Mouse (Mus musculus): Measurements from ENCODE around the gene Asap2.
"Not testable (repeated sequence)": the region's sequence is repeated elsewhere in the genome, so short reads cannot be mapped to it uniquely, and the experiment has no call there.

Asap2 gene

GRCm38 (mm10) chr12:20990132-20990531, at the start of gene Asap2:
Gene Asap2, plus strand, starts transcription at chr12:20990459.
- DNase-seq (ENCODE audit: low spot score), result peak; percentile 60

DNA sequence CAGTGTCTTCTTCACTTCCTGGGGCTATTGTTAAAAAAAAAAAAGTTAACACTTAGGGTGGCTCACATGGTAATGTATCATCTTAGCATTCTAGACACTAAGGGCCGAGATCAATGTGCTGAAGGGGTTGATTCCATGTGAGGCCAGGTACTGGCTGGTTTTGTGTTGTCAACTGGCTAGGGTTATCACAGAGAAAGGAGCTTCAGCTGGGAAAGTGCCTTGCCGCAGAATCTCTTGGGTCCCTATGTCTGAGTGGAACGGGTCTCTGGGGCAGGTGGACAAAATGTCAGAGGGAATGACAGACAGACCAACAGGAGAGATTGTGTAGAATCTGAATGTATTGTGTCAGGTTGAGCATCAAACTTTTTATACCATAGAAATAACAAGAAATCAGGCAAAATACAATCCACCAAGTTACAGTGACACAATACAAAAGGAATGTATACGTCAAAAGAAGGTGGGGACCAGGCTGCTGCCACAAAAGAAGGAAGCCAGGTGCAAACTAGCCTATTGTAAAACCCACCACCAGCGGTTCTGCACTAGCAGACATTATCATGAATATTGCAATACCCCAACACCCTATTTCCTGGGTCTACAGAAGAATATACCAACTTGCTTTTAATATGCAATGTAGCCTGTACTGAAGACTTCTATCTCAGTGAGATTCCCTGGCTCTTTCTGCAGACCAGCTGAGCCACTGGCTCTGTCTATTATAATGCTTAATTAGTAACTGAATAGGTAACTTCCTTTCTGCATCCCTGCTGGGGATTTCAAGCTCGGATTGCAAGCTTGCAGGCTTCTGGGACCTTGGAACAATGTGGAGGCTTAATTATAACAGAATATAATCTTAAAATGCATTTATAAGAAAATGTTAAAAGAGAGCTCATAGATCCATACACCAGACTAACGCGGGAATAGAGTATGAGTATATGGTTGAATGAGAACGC, 42.9 kb upstream of the Asap2 start:
- not testable (repeated sequence) for DNase-seq (ENCODE audit: low spot score)

- DNase-seq (ENCODE audit: low spot score), result not testable (repeated sequence)
Measured at GRCm38 (mm10) chr12:20990579-20990978, 320 bp downstream of the Asap2 start.

GRCm38 (mm10) chr12:21030875-21031274, 40.6 kb downstream of the Asap2 start:
- not testable (repeated sequence) for DNase-seq (ENCODE audit: low spot score)

- not testable (repeated sequence) for DNase-seq (ENCODE audit: low spot score)
Measured at GRCm38 (mm10) chr12:21046716-21047115, 56.5 kb downstream of the Asap2 start.

DNA sequence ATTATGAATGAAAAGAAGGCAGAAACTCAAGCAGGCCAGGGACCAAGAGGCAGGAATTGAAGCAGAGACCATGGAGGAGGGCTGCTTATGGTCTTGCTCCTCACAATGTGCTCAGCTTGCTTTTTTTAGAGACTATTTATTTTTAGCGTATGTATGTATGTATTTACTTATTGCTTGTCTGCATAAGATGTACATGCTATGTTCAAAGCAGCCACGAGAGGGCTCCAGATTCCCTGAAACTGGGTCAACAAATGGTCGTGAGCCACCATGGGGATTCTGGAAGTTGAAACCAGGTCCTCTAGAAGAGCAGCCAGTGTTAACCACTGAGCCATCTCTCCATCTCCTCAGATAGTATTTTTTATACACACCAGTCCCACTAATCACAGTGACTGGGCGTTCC, 85.5 kb downstream of the Asap2 start:
- peak; percentile 71 for DNase-seq (ENCODE audit: low spot score)

DNA sequence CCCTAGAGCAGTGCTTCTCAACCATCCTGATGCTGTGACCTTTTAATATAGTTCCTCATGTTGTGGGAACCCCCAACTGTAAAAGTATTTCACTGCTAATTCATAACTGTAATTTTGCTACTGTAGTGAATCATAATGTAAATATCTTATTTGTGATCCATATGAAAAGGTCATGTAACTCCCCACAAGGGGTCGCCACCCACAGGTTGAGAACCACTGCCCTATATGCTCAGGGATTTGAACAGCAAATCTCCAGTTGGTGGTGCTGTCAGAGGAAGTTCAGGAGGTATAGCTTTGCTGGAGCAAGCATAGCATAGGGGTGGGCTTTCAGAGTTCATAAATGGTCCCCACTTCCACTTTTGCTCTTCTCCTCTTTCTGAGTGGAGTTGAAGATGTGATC, 99.9 kb downstream of the Asap2 start:
- not testable (repeated sequence) for DNase-seq (ENCODE audit: low spot score)

DNA sequence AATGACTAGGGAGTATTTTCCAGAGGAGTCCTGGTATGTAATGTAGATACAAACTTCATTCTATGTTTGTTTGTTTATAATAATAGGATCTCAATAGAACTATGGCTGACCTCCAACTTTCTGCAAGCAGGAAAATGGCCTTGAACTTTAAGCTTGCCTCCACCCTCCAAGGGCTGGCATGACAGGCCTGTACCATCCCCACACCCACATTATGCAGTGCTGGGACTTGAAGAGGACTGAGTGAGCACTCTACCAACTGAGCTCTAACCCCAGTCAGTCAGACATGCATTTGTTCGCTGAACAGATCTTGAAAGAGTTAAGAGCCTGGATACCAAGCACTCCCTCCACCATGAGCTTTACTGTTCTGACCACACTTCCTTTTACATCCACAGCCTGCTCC, 102.2 kb downstream of the Asap2 start:
- not testable (repeated sequence) for DNase-seq (ENCODE audit: low spot score)

GRCm38 (mm10) chr12:21097806-21098325, 107.6 kb downstream of the Asap2 start:
- not testable (repeated sequence) for DNase-seq (ENCODE audit: low spot score)

DNA sequence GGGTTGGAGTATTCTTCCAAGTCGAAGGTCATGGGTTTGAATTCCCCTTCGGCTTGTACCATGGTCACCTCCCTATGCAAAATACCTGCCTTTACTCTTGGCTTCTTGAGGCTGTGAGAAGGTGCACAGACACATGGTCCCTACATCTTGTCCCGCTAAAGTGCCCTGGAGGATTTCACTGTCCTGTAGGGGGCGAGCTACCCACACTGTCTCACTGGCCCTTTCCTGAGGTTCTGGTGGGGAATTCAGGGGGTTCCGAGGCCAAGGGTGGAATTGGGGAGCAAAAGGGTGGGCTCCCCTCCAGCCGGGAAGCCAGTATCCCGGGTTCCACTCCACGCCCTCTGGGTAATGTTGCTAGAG, 120.8 kb downstream of the Asap2 start:
- not testable (repeated sequence) for DNase-seq (ENCODE audit: low spot score)

DNA sequence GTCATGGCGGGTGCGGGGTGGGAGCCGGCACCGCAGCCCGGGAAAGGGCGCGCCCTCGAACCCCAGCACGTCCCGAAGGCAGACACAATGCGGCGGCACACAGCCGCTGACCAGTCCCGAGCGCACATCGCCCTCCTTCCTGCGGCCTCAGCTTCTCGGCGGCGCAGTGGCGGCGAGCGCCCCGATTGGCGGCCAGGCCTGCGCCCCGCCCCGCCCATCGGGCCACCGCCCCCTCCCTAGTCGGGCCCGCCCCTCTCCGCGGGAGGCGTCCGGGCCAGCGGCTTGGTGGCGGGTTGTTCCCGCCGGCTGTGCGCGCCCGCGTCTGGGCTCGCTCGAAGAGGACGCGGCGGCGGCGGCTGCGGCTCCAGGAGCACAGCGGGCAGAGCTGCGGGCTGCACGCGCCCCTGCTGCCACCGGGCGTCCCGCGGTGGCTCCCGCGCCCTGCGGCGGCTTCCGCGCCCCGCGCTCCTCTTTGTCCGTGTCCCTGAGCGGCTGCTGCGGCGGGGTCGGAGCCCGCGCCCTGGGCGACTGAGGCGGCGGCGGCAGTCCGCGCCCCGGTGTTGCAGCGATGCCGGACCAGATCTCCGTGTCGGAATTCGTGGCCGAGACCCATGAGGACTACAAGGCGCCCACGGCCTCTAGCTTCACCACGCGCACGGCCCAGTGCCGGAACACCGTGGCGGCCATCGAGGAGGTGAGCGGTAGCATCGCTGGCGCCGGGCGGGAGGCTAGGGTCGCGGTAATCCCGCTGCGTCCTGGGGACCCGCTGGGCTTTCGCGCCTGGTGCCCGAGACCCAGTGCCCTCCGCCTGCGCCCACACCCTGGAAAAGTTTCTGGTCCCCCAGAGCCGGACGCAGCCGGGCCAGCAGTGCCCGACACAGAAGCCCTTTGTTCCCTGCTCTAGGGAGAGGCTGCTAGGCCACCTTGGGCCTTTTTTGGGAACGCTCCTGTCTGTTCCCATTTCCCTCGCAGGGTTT, 121.5 kb downstream of the Asap2 start:
- DNase-seq (ENCODE audit: low spot score), result peak; percentile 85

DNA sequence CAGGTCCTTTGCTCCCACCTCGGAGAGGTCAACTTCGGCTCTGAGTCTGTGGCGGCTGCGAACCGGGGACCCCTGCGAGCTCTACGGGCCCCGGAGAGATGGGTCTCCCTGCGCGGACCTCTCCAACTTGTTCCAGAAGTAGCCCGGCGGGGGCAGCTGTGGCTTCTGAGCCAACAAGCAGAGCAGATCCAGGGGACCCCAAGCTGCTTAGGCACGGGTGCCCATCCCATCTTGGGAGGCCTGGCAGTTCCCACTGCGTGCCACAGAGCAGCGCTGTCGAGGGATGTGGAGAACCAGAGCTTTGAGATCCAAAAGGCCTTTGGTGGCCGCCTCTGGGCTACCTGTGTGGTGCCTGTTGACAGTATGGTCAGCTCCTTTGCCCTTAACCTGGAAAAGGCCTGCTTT, 122.2 kb downstream of the Asap2 start:
- DNase-seq (ENCODE audit: low spot score), result peak; percentile 71

GRCm38 (mm10) chr12:21119446-21119845, 129.2 kb downstream of the Asap2 start:
- DNase-seq (ENCODE audit: low spot score), result peak; percentile 46

DNA sequence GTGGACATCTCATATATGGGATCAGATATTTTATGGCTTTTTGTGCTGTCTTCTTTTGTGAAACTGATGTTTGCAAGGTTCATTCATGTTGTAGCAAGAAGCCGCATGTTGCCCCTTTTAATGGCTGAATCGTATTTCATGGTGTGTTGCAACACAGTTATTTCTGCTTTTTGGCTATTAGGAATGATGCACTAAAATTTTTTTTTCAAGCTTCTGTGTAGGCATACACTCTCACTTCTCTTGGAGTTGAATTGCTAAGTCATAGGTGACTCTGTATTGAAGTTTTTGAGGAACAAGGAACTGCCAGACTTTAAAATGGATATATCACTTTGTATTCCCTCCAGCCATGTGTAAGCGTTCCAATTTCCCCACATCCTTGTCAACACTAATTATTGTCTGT, 132.6 kb downstream of the Asap2 start:
- no peak for DNase-seq (ENCODE audit: low spot score)

DNA sequence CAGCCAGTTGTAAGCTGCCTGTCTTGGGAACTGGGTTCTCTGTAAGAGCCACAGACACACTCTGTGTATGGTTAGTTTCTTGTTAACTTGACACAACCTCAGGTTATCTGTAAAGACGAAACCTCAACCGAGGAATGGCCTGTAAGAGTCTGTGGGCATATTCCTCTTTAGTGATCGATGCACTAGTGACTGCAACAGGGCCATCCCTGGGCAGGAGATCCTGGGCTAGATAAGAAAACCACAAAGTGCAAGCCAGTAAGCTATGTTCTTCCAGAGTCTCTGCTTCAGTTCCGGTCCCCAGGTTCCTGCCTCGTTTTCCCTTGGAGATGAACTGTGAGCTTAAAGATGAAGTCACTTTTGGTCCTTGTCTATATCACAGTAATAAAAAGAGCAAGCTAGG, 133.4 kb downstream of the Asap2 start:
- no peak for DNase-seq (ENCODE audit: low spot score)

DNA sequence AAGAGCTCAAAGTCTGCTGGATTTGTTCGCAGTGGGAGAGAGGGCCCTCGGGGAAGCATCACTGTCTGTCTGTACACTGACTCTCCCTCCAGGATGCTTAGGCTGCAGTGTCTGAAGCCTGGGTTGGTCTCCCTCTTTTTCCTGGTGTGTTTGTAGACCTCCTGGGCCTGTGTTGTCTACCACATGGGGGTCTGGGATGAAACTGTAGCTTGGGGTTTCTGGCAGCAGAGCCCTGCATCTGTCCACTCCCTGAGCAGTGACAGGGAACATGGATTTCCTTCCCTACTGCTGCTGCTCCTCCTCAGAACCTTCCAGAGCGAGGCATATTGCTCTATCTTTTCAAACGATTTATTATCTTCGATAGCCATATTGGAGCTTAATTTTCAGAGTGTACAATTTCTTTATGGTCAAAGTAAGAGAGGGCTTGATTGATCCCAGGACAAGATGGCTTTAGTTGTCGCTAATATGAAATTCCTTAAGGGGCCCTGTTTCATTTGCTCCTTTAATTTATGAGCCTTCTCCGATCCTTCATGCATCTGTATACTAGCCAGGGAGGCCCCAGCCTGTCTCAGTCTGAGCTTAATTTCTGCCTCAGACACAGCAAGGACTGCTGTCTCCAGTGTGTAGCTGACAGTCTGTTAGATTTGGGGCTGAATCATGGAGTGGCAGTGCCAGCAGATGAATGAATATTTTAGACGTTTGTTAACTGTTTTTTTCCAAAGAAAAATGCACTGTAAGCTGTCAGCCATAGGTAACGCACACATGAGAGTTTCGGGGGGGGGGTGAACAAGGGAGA, 135.6 kb downstream of the Asap2 start:
- no peak for DNase-seq (ENCODE audit: low spot score)

- DNase-seq (ENCODE audit: low spot score), result no peak
Measured at GRCm38 (mm10) chr12:21126516-21126915, 136.3 kb downstream of the Asap2 start.

GRCm38 (mm10) chr12:21128930-21129869, 138.9 kb downstream of the Asap2 start:
- DNase-seq (ENCODE audit: low spot score), result no peak

DNA sequence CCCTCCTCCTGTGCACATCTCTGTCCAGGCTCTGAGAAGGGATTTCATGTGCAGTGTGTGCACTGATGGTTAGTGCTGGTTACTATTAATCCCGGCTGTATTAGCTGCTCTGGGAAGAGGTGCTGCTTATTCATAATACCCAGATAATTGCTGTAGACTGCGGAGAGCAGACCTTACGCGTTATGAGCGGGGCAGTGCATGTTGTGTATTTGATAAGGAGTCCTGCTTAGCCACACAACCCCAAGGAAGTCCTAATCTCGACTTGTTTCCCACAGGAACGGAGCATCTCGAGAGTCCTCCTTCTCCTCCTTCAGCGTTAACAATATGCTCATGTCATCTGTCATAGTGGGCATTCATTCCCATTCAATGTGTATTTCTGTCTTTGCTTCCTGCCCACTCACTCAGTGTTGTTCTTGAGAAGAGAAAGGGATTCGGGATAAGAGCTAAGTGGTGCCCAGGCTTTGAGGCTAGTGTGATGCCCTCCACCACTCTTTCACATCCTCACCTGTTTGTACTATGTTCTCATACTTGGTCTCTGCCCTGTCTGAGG, 140.1 kb downstream of the Asap2 start:
- no peak for DNase-seq (ENCODE audit: low spot score)

DNA sequence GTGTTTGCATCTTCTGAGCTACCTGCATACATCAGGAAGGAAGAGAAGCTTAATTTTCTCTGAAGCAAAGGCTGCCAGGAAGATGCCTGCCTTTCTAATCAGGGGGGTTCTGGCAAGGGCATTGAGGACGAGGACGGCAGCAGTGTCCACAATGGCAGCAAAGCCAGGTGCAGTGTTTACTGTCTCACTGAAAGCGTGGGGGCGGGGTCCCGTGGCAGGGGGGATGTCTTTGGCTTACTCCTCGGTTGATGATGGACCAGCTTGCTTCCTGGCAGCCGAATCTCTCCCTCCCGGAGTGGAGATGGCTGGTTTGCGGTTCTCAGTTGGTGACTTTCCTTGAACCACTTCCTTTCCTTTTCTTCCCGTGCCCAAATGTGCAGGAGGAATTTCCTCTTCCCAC, 142.3 kb downstream of the Asap2 start:
- no peak for DNase-seq (ENCODE audit: low spot score)
